Mouse (Mus musculus): ENCODE results near the gene Nt5dc2. TPM values are rescaled to one million over a fixed set of nuclear protein-coding genes. Genes with fewer than 3 reads are reported as not detected.

Gene Nt5dc2
- polyA plus RNA-seq, 1 experiment from 2014 or later = 410 TPM

- 70% methylated on average over 10 of the region's 10 CpGs for WGBS
- no peak overlapping the region for H3K9ac ChIP-seq
- H3K4me3 ChIP-seq (replicated peaks) = no peak overlapping the region
- H3K27me3 ChIP-seq = no peaks in the 10 kb centered on the region
- H3K4me2 ChIP-seq = no peak overlapping the region
- H3K4me1 ChIP-seq = 0 out of 2 replicates have a peak, but pooled peaks cover 2% of the 10 kb centered on the region
- H3K27ac ChIP-seq = no peak overlapping the region
- no peaks in the 10 kb centered on the region for H3K9me3 ChIP-seq
- no peaks in the 10 kb centered on the region for H3K36me3 ChIP-seq (replicated peaks)
- no peak for ATAC-seq (ENCODE audit: low FRiP score)
These were observed 30.8 kb downstream of the Nt5dc2 start for GRCm38 (mm10) chr14:31161638-31162037.

GRCm38 (mm10) chr14:31164067-31164466 lies 33.2 kb downstream of the Nt5dc2 start:
- H3K4me3 ChIP-seq (replicated peaks) = no peak overlapping the region
- H3K9me3 ChIP-seq = no peaks in the 10 kb centered on the region
- WGBS = 84% methylated on average over 8 of the region's 8 CpGs
- H3K4me1 ChIP-seq = 0 out of 2 replicates have a peak, but pooled peaks cover 2% of the 10 kb centered on the region
- no peak overlapping the region for H3K27ac ChIP-seq
- no peaks in the 10 kb centered on the region for H3K27me3 ChIP-seq
- no peaks in the 10 kb centered on the region for H3K36me3 ChIP-seq (replicated peaks)
- no peak overlapping the region for H3K4me2 ChIP-seq
- no peak for ATAC-seq (ENCODE audit: low FRiP score)
- no peak overlapping the region for H3K9ac ChIP-seq

- Histone ChIP-seq H3K9ac (no peak overlapping the region), H3K4me2 (no peak overlapping the region), H3K36me3 (replicated peaks) (no peaks in the 10 kb centered on the region), H3K4me1 (0 out of 2 replicates have a peak, but pooled peaks cover 2% of the 10 kb centered on the region), H3K27me3 (no peaks in the 10 kb centered on the region), H3K4me3 (replicated peaks) (no peak overlapping the region), H3K27ac (no peak overlapping the region), H3K9me3 (no peaks in the 10 kb centered on the region)
- no peak for ATAC-seq (ENCODE audit: low FRiP score)
- WGBS = 74% methylated on average over 2 of the region's 2 CpGs
These were observed 34.2 kb downstream of the Nt5dc2 start for GRCm38 (mm10) chr14:31165010-31165409.

- 62% methylated on average over 7 of the region's 7 CpGs for WGBS
- no peaks in the 10 kb centered on the region for H3K9me3 ChIP-seq
- H3K27ac ChIP-seq = no peak overlapping the region
- H3K4me2 ChIP-seq = no peak overlapping the region
- H3K36me3 ChIP-seq (replicated peaks) = peaks cover 3% of the 10 kb centered on the region
- ATAC-seq (ENCODE audit: low FRiP score) = no peak
- H3K4me3 ChIP-seq (replicated peaks) = no peak overlapping the region
- no peak overlapping the region for H3K9ac ChIP-seq
- 0 out of 2 replicates have a peak, but pooled peaks cover 2% of the 10 kb centered on the region for H3K4me1 ChIP-seq
- no peaks in the 10 kb centered on the region for H3K27me3 ChIP-seq
These were observed 34.6 kb downstream of the Nt5dc2 start for GRCm38 (mm10) chr14:31165458-31165857.

- H3K27ac ChIP-seq = no peak overlapping the region
- H3K9ac ChIP-seq = no peak overlapping the region
- no peak for ATAC-seq (ENCODE audit: low FRiP score)
- H3K36me3 ChIP-seq (replicated peaks) = peaks cover 9% of the 10 kb centered on the region
- 0 out of 2 replicates have a peak, but pooled peaks cover 2% of the 10 kb centered on the region for H3K4me1 ChIP-seq
- no peaks in the 10 kb centered on the region for H3K9me3 ChIP-seq
- no peak overlapping the region for H3K4me3 ChIP-seq (replicated peaks)
- H3K4me2 ChIP-seq = no peak overlapping the region
- 78% methylated on average over 10 of the region's 10 CpGs for WGBS
- H3K27me3 ChIP-seq = no peaks in the 10 kb centered on the region
These were observed 35.3 kb downstream of the Nt5dc2 start for GRCm38 (mm10) chr14:31165991-31166630.

- Histone ChIP-seq H3K27me3 (no peaks in the 10 kb centered on the region), H3K36me3 (replicated peaks) (peaks cover 16% of the 10 kb centered on the region), H3K4me1 (0 out of 2 replicates have a peak, but pooled peaks cover 2% of the 10 kb centered on the region), H3K27ac (no peak overlapping the region), H3K9ac (no peak overlapping the region), H3K4me3 (replicated peaks) (no peak overlapping the region), H3K9me3 (no peaks in the 10 kb centered on the region), H3K4me2 (no peak overlapping the region)
- 72% methylated on average over 9 of the region's 9 CpGs for WGBS
- no peak for ATAC-seq (ENCODE audit: low FRiP score)
These were observed 36.0 kb downstream of the Nt5dc2 start for GRCm38 (mm10) chr14:31166827-31167226.

GRCm38 (mm10) chr14:31168425-31168824 lies 37.6 kb downstream of the Nt5dc2 start, which contains the start of gene Stab1:
TSS of gene Stab1 (minus strand) at chr14:31168641.
- H3K27me3 ChIP-seq = no peaks in the 10 kb centered on the region
- H3K27ac ChIP-seq = peak within 1 kb of the TSS; percentile 14; the same call in 1 of the 2 replicates
- 64% methylated on average over 10 of the region's 10 CpGs for WGBS
- 0 out of 2 replicates have a peak, but pooled peaks cover 2% of the 10 kb centered on the region for H3K4me1 ChIP-seq
- no peak for ATAC-seq (ENCODE audit: low FRiP score)
- H3K9me3 ChIP-seq = no peaks in the 10 kb centered on the region
- H3K4me2 ChIP-seq = no peak within 1 kb of the TSS; the same call in 1 of the 2 replicates
- no peak within 1 kb of the TSS for H3K4me3 ChIP-seq (replicated peaks)
- H3K9ac ChIP-seq = peak within 1 kb of the TSS; percentile 9; the same call in 1 of the 2 replicates
- peaks cover 32% of the 10 kb centered on the region for H3K36me3 ChIP-seq (replicated peaks)

- no peaks in the 10 kb centered on the region for H3K9me3 ChIP-seq
- no peak overlapping the region for H3K4me2 ChIP-seq
- 89% methylated on average over 6 of the region's 6 CpGs for WGBS
- H3K4me1 ChIP-seq = 0 out of 2 replicates have a peak, but pooled peaks cover 2% of the 10 kb centered on the region
- H3K9ac ChIP-seq = no peak overlapping the region
- ATAC-seq (ENCODE audit: low FRiP score) = no peak
- no peak overlapping the region for H3K27ac ChIP-seq
- H3K27me3 ChIP-seq = no peaks in the 10 kb centered on the region
- no peak overlapping the region for H3K4me3 ChIP-seq (replicated peaks)
- H3K36me3 ChIP-seq (replicated peaks) = peaks cover 43% of the 10 kb centered on the region
These were observed 38.7 kb downstream of the Nt5dc2 start for GRCm38 (mm10) chr14:31169508-31169907.

- no peak for ATAC-seq (ENCODE audit: low FRiP score)
- Histone ChIP-seq H3K9ac (no peak overlapping the region), H3K27me3 (no peaks in the 10 kb centered on the region), H3K4me3 (replicated peaks) (no peak overlapping the region), H3K36me3 (replicated peaks) (peaks cover 58% of the 10 kb centered on the region), H3K4me2 (no peak overlapping the region), H3K9me3 (no peaks in the 10 kb centered on the region), H3K27ac (peak overlapping the region; percentile 15; the same call in 1 of the 2 replicates), H3K4me1 (no peaks in the 10 kb centered on the region)
- 86% methylated on average over 13 of the region's 13 CpGs for WGBS
These were observed 40.1 kb downstream of the Nt5dc2 start for GRCm38 (mm10) chr14:31170963-31171362.

- H3K4me3 ChIP-seq (replicated peaks) = no peak overlapping the region
- H3K4me2 ChIP-seq = no peak overlapping the region
- peaks cover 62% of the 10 kb centered on the region for H3K36me3 ChIP-seq (replicated peaks)
- no peak overlapping the region for H3K9ac ChIP-seq
- no peaks in the 10 kb centered on the region for H3K9me3 ChIP-seq
- H3K4me1 ChIP-seq = no peaks in the 10 kb centered on the region
- WGBS = 89% methylated on average over 11 of the region's 11 CpGs
- no peaks in the 10 kb centered on the region for H3K27me3 ChIP-seq
- no peak for ATAC-seq (ENCODE audit: low FRiP score)
- H3K27ac ChIP-seq = peak overlapping the region; percentile 46; the same call in 1 of the 2 replicates
These were observed 40.5 kb downstream of the Nt5dc2 start for GRCm38 (mm10) chr14:31171386-31171785.

GRCm38 (mm10) chr14:31171821-31172220 lies 41.0 kb downstream of the Nt5dc2 start:
- no peaks in the 10 kb centered on the region for H3K4me1 ChIP-seq
- H3K36me3 ChIP-seq (replicated peaks) = peaks cover 66% of the 10 kb centered on the region
- H3K4me2 ChIP-seq = no peak overlapping the region
- no peaks in the 10 kb centered on the region for H3K9me3 ChIP-seq
- no peak for ATAC-seq (ENCODE audit: low FRiP score)
- 97% methylated on average over 15 of the region's 15 CpGs for WGBS
- H3K9ac ChIP-seq = no peak overlapping the region
- H3K27ac ChIP-seq = peak overlapping the region; percentile 46; the same call in 1 of the 2 replicates
- H3K4me3 ChIP-seq (replicated peaks) = no peak overlapping the region
- H3K27me3 ChIP-seq = no peaks in the 10 kb centered on the region

- Histone ChIP-seq H3K4me1 (no peaks in the 10 kb centered on the region), H3K9ac (no peak overlapping the region), H3K4me3 (replicated peaks) (no peak overlapping the region), H3K9me3 (no peaks in the 10 kb centered on the region), H3K27ac (no peak overlapping the region), H3K36me3 (replicated peaks) (peaks cover 77% of the 10 kb centered on the region), H3K4me2 (no peak overlapping the region), H3K27me3 (no peaks in the 10 kb centered on the region)
- ATAC-seq (ENCODE audit: low FRiP score) = no peak
- 94% methylated on average over 18 of the region's 18 CpGs for WGBS
These were observed 42.1 kb downstream of the Nt5dc2 start for GRCm38 (mm10) chr14:31172781-31173455.
